In genomic region chr5:139798168-139798900, GRCm38 (mm10) we compare ENCODE assay signal across 7 mouse cellular contexts. TPM values are rescaled to one million over a fixed set of nuclear protein-coding genes. Genes with fewer than 3 reads are reported as not detected.
A peak's percentile ranks its signal among the peaks of the same experiment; 100 is the strongest.
DNase-seq lines count a peak whose midpoint lies in the region; ATAC-seq and TF ChIP-seq lines count a peak whose summit lies in the region.

No protein-coding gene starts in this region.

- peak overlapping the region; percentile 66 for H3K4me2 ChIP-seq in heart, postnatal 0 days (ENCODE audit: low read depth, low read length)
- no peak overlapping the region for H3K4me2 ChIP-seq in liver, postnatal 0 days (ENCODE audit: low read depth, low read length)

- TF ChIP-seq POLR2A in lung, adult 2 months (IDR thresholded peaks at IDR 0.05; ENCODE audit: borderline replicate concordance, extremely low read depth, low read depth, low read length), result no peak

- peak; percentile 11; the same call in 1 of the 2 replicates for ATAC-seq in heart, postnatal 0 days (ENCODE audit: insufficient read depth, low read depth)
- no peak for ATAC-seq in liver, postnatal 0 days

- H3K27me3 ChIP-seq in heart, postnatal 0 days (ENCODE audit: control insufficient read depth, insufficient read depth, low read length), result no peaks in the 10 kb centered on the region
- H3K27me3 ChIP-seq in liver, postnatal 0 days (ENCODE audit: insufficient read depth, low read length), result no peaks in the 10 kb centered on the region

- 42% methylated on average over 12 of the region's 12 CpGs for WGBS in lung, adult 2 months
- WGBS in heart, postnatal 0 days, result 29% methylated on average over 12 of the region's 12 CpGs
- WGBS in liver, postnatal 0 days (ENCODE audit: insufficient replicate concordance), result 82% methylated on average over 10 of the region's 12 CpGs

- H3K4me1 ChIP-seq in lung, adult 2 months (ENCODE audit: control insufficient read depth, insufficient read depth, low read length), result peaks cover 47% of the 10 kb centered on the region
- peaks cover 55% of the 10 kb centered on the region for H3K4me1 ChIP-seq in heart, postnatal 0 days (ENCODE audit: control insufficient read depth, insufficient read depth)
- H3K4me1 ChIP-seq in liver, postnatal 0 days (ENCODE audit: insufficient read depth), result peaks cover 53% of the 10 kb centered on the region

- peak overlapping the region; percentile 38; the same call in 1 of the 2 replicates for H3K9ac ChIP-seq in heart, postnatal 0 days (replicated peaks; ENCODE audit: low read depth, low read length)
- H3K9ac ChIP-seq in liver, postnatal 0 days (replicated peaks), result no peak overlapping the region

- H3K27ac ChIP-seq in heart, postnatal 0 days (ENCODE audit: low read depth), result peak overlapping the region; percentile 97
- no peak overlapping the region for H3K27ac ChIP-seq in liver, postnatal 0 days (ENCODE audit: low read depth)

- no peak overlapping the region for H3K4me3 ChIP-seq in lung, adult 2 months (replicated peaks; ENCODE audit: extremely low read depth, low read depth, low read length)
- H3K4me3 ChIP-seq in heart, postnatal 0 days (ENCODE audit: low read depth, low read length), result peak overlapping the region; percentile 18; the same call in 1 of the 2 replicates
- H3K4me3 ChIP-seq in liver, postnatal 0 days (ENCODE audit: low read depth, low read length), result no peak overlapping the region

- TF ChIP-seq EP300 in heart, postnatal 0 days (IDR thresholded peaks at IDR 0.05; ENCODE audit: low read depth), result no peak
- TF ChIP-seq EP300 in liver, postnatal 0 days (IDR thresholded peaks at IDR 0.05; ENCODE audit: low read depth), result no peak

- TF ChIP-seq CTCF in lung, adult 2 months (IDR thresholded peaks at IDR 0.05; ENCODE audit: insufficient read depth, low read length), result no peak
- no peak for TF ChIP-seq CTCF in heart, postnatal 0 days (IDR thresholded peaks at IDR 0.05; ENCODE audit: low read depth)
- no peak for TF ChIP-seq CTCF in liver, postnatal 0 days (IDR thresholded peaks at IDR 0.05; ENCODE audit: low read depth)

- peaks cover 36% of the 10 kb centered on the region for H3K36me3 ChIP-seq in heart, postnatal 0 days (replicated peaks; ENCODE audit: control insufficient read depth, insufficient read depth, low read length)
- H3K36me3 ChIP-seq in liver, postnatal 0 days (replicated peaks; ENCODE audit: insufficient read depth, low read length), result peaks cover 65% of the 10 kb centered on the region

- no peaks in the 10 kb centered on the region for H3K9me3 ChIP-seq in heart, postnatal 0 days (replicated peaks; ENCODE audit: control insufficient read depth, low read length)
- no peaks in the 10 kb centered on the region for H3K9me3 ChIP-seq in liver, postnatal 0 days (ENCODE audit: low read length)

- peak; percentile 38 for DNase-seq in lung, postnatal 14 days
- DNase-seq in lung, adult 2 months, result no peak
- no peak for DNase-seq in heart, postnatal 0 days (ENCODE audit: low spot score)
- peak; percentile 13 for DNase-seq in liver, postnatal 0 days
- DNase-seq in urinary bladder, postnatal 10 days (ENCODE audit: low spot score), result no peak
- no peak for DNase-seq in adrenal gland, postnatal 25 days
- no peak for DNase-seq in cerebellum, adult 9-11 months

RNA-seq across cellular contexts. Expression of gene Mafk, which starts 7.0 kb away (rescaled TPM):
- 49.1 and 55.6 TPM in 2 replicates for polyA plus RNA-seq in lung, adult 2 months (2012; rRNA removed)
- 36.8 and 41.2 TPM in 2 replicates for total RNA-seq in heart, postnatal 0 days (2014; rRNA removed; ENCODE audit: low replicate concordance)
- polyA plus RNA-seq in heart, postnatal 0 days (2015; fragmentation: Nextera tagmentation; extraction: Ambion mirVana), result 15.6 and 16.7 TPM in 2 replicates
- 15.7 and 19.1 TPM in 2 replicates for polyA plus RNA-seq in liver, postnatal 0 days (2015; fragmentation: Nextera tagmentation; extraction: Ambion mirVana)
- total RNA-seq in adrenal gland, postnatal 25 days (2021), result 29.6 and 30.6 TPM in 2 replicates

RNA-seq across cellular contexts. Expression of gene Tmem184a, which starts 21.4 kb away (rescaled TPM):
- 53.9 and 61.2 TPM in 2 replicates for polyA plus RNA-seq in lung, adult 2 months (2012; rRNA removed)
- 0.31 and 9.3 TPM in 2 replicates for total RNA-seq in heart, postnatal 0 days (2014; rRNA removed; ENCODE audit: low replicate concordance)
- 0.10 and 0.29 TPM in 2 replicates for polyA plus RNA-seq in heart, postnatal 0 days (2015; fragmentation: Nextera tagmentation; extraction: Ambion mirVana)
- polyA plus RNA-seq in liver, postnatal 0 days (2015; fragmentation: Nextera tagmentation; extraction: Ambion mirVana), result 3.0 and 3.2 TPM in 2 replicates
- not detected in 2 replicates for total RNA-seq in adrenal gland, postnatal 25 days (2021)

RNA-seq across cellular contexts. Expression of gene Ints1, which starts 22.9 kb away (rescaled TPM):
- polyA plus RNA-seq in lung, adult 2 months (2012; rRNA removed), result 51.0 and 56.4 TPM in 2 replicates
- total RNA-seq in heart, postnatal 0 days (2014; rRNA removed; ENCODE audit: low replicate concordance), result 61.7 and 92.0 TPM in 2 replicates
- 9.8 and 10.6 TPM in 2 replicates for polyA plus RNA-seq in heart, postnatal 0 days (2015; fragmentation: Nextera tagmentation; extraction: Ambion mirVana)
- 5.6 and 6.4 TPM in 2 replicates for polyA plus RNA-seq in liver, postnatal 0 days (2015; fragmentation: Nextera tagmentation; extraction: Ambion mirVana)
- total RNA-seq in adrenal gland, postnatal 25 days (2021), result 61.3 and 61.9 TPM in 2 replicates

RNA-seq across cellular contexts. Expression of gene Gm26938, which starts 27.9 kb away (rescaled TPM):
- not detected in 2 replicates for polyA plus RNA-seq in lung, adult 2 months (2012; rRNA removed)
- not detected in 2 replicates for total RNA-seq in heart, postnatal 0 days (2014; rRNA removed; ENCODE audit: low replicate concordance)
- polyA plus RNA-seq in heart, postnatal 0 days (2015; fragmentation: Nextera tagmentation; extraction: Ambion mirVana), result not detected in 2 replicates
- polyA plus RNA-seq in liver, postnatal 0 days (2015; fragmentation: Nextera tagmentation; extraction: Ambion mirVana), result not detected in 2 replicates
- total RNA-seq in adrenal gland, postnatal 25 days (2021), result not detected in 2 replicates

RNA-seq across cellular contexts. Expression of gene Psmg3, which starts 28.4 kb away (rescaled TPM):
- polyA plus RNA-seq in lung, adult 2 months (2012; rRNA removed), result 23.6 and 24.4 TPM in 2 replicates
- total RNA-seq in heart, postnatal 0 days (2014; rRNA removed; ENCODE audit: low replicate concordance), result 20.1 and 43.2 TPM in 2 replicates
- polyA plus RNA-seq in heart, postnatal 0 days (2015; fragmentation: Nextera tagmentation; extraction: Ambion mirVana), result 33.9 and 34.3 TPM in 2 replicates
- polyA plus RNA-seq in liver, postnatal 0 days (2015; fragmentation: Nextera tagmentation; extraction: Ambion mirVana), result 28.8 and 29.1 TPM in 2 replicates
- total RNA-seq in adrenal gland, postnatal 25 days (2021), result 21.3 and 23.1 TPM in 2 replicates

Comparison
In these comparisons a context has a peak if more than half of its experiments do, and no peak if none do; other contexts are left out.
1. DNase-seq: peak in lung, postnatal 14 days (single experiment) and liver, postnatal 0 days (single experiment); none in lung, adult 2 months (single experiment), heart, postnatal 0 days (single experiment), urinary bladder, postnatal 10 days (single experiment), adrenal gland, postnatal 25 days (single experiment) and cerebellum, adult 9-11 months (single experiment).
2. RNA of gene Tmem184a, which starts 21.4 kb away (polyA plus RNA-seq): 53.9 to 61.2 TPM in lung, adult 2 months; 3.0 to 3.2 TPM in liver, postnatal 0 days and 0.10 to 0.29 TPM in heart, postnatal 0 days; every median in the first group is over 10 times any median in the second.